Mouse (Mus musculus) lung, postnatal 14 days (tissue): ENCODE measurements at regions not wholly inside any gene's neighbourhood (a gene's known extent, or its start where the extent isn't known, plus 50 kb on each side); places are given as distances from the start of the nearest gene placed in this dataset.

Experiments used
- DNase-seq: peaks from one replicate; pipeline ENCODE4 v3.0.0; 2021

DNA sequence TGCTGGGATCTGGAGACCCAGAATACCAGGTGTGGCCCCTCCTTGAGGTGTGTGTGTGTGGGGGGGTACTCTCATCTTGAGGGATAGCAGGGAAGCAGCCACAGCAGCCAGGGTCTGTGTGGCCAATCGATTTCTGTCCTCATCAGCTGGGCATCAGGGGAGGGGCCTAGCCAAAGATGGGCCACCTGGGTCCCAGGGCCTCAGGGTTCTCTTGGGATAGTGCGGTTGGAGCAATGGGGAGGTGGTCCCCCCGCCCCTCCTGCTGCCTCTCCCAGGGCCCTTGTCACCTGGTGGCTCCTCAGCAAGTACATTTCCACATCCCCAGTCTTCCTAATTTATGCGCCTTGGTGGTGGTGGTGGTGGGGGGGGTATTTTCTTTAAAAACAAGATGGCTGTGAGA is 55.4 kb downstream of the Uncx start:
- no peak for DNase-seq

DNA sequence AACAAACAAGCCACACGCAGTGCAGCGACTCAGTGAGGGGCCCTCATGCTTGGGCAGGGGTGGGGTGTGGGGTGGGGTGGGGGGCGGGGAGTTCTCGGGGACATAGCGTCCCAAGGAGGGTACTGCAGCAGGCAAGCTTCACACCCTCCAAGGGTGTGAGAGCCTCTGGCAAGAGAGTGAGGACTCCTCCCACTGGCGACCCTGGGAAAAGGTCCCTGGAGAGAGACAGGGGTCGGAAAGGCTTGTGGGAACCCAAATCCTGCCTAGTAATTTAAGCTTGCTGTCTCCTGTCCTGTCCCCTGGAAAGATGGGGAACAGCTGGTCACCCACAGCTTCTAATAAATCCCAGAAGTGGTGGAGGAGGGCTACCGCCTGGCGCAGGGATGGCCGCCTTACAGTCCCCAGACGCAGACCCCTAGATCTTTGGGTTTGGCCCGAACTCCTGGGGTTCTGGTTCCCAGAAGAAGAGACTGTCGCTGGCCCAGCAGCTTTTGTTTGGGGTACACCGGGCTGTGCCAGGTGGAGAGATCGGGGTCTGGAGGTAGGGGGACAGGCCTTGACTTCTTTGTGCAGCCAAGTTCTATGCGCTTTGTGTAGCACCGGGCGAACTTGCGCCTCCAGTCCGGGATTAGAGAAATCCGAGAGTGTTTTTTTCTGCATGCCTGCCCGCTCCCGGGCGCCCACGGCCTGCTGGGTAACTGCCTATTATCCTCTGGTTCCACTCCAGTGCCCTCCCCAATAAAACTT is 56.1 kb downstream of the Uncx start:
- peak; percentile 11 for DNase-seq

DNA sequence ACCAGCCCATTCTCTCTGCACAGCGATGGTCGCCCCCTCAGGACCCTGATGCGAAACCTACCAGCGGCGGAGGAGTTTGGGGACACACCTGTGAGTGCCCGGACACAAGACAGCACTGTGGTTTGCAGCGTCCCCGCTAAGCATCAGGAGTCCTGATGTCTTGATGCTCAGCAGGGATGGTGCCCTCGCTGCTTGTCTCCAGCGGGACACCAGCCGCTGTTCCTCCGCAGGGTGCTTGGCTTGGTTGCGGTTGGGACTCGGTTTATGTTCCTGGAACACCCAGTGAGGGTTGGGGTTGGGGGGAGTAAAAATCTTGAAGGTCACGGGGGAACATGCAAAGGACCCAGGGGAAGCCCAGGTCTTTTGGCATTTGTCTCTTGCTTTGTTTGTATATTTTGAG is 56.9 kb downstream of the Uncx start:
- DNase-seq: no peak

DNA sequence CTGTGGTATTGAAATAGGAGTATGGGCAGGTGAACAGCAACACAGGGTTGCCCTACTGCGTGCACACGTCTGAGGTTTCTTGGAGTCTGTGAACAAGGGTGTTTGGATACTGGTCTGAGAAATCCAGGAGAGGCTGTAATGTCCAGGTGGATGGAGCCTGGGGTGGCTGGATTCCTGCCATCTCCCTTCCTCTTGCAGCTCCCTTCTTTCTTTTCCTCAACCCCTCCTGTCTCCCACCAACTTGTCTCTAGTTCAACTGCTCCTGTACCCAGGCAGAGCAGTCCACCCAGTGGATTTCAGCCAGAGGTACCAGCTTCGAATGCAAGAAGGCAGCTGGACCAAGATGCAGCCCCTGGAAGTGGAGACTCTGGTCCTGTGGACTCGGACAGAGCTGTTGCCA is 59.6 kb downstream of the Uncx start:
- no peak for DNase-seq

DNA sequence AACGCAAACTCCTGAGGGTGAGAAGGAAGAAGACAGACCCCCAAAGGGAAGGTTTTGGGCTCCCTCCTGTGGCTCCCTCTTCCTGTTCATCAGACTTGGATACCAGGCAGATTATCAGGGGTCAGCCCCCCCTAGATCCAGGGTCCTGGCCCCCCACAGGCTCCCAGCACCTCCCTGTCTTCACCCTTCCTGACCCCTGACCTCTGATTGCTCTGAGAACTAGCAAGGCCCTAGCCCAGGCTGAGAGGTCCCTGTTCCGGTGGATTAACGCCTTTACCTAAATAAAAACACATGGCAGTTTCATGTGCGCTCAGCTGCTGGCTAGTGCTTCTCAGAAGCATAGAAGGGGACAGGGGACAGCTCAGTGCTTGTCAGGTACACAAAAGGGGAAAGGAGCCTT is 60.2 kb downstream of the Uncx start:
- DNase-seq: no peak

DNA sequence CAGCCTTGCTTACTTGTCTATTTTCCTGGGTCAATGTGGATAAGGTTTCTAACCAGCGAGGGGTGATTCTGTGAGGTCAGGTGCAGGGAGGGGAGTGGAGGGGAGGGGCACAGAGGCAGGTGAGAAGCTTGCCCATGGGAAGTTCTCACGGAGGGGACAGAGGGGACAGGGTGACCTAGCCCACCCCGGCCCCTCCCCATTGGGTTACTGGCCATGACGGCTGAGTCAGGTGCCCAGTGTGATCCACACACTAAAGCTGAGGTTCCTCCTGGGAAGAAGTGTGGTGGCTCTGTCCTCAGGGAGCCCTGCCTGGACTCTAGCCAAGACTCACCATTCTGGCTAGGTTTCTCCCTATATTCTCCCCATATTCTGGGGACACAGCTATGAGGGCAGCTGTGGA is 61.0 kb downstream of the Uncx start:
- DNase-seq: no peak

DNA sequence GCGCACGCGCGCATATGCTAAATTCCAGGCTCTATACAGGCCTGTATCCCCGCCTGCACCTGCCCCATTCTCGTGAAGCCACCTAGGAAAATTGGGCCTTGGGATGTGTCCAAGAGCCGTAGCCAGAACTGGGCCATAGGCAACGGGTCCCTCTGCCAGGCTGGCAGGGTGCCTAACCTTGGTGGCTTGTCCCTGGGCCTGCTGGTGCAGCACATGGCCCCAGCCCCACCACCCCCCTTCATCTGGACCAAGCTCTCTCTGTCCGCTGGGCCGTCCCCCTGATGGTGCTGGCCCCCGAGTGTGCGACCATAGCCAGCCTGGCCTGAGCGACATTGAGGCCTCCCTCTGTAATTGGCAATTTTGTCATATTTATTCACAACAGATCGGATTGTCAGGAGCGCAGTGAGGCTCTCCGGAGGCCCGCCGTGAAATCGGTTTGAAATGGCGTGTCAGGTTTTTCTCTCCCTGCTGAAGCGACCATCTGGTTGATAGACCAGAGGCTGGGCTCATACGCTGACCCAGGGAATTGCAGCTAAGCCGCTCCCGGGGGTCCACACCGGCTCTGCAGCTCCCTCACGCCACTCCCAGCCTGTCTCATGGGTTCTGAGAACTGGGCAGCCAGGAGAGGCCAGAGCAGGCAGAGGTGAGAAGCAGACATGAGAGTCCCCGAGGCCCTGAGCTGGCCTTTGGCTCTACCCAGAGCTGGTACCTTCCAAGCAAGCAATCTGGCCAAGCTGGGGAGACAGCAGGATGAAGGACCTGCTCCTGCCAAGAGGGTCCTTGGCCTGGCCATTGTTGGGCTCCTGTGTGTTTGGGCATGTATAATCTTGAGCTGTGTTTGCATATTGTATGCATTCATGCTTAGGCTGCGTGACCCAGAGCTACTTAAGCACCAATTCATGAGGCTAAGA is 67.6 kb downstream of the Uncx start:
- DNase-seq: no peak

DNA sequence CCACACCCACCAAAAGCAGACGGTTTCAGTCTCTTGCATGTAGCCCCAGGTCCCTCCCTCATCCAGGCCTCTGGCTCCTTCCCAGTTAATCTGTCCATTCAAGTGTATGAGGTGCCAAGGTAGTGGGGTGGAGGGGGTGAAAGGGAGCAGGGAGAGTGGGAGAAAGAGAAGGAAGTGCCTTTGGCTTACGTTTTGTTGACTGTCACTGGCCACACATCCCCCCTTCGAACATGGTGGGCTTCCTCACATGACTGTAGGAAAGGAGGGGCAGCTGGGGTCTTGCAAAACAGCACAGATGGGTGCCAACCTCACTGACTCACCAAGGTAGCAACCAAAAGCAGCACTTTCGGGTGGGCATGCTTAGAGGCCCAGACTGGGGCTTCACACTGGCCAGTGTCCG is 68.9 kb downstream of the Uncx start:
- DNase-seq: no peak

DNA sequence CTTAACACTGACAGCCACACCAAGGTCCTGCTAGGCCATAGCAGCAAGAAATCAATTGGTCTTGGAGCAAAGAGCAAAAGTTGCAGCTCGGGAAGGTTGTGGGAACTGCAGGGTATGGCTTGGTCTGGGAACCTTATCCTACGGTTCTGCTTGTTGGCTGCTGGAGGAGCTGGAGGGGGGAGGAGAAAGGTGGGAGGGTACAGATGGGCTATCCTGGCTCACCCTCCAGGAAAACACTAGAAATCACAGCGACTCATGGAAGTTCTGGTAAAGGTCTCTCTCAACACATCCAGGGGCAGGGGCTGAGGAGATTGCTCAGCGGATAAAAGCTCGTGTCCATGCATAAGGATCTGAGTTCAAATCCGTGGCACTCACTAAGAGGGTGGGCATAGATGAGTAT is 69.4 kb downstream of the Uncx start:
- no peak for DNase-seq

DNA sequence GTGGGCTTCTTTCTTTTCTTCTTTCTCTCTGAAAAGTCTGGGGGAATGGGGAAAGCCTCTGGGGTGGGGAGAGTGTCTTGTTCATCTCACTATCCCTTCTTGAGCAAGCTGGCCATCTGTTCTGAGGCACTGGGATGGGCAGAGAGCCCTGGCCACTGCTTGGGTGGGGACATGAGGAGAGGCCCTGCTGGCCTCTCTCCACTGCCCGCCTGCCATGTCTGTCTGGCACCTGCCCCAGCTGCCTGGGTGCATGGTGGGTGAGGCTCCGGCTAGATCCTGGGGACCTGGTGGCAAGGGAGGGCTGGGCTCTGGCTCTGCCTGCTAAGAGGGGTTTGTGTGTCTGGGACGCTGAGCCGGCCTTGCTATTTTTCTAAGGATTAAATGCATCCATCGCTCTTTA is 70.3 kb downstream of the Uncx start:
- DNase-seq: no peak

DNA sequence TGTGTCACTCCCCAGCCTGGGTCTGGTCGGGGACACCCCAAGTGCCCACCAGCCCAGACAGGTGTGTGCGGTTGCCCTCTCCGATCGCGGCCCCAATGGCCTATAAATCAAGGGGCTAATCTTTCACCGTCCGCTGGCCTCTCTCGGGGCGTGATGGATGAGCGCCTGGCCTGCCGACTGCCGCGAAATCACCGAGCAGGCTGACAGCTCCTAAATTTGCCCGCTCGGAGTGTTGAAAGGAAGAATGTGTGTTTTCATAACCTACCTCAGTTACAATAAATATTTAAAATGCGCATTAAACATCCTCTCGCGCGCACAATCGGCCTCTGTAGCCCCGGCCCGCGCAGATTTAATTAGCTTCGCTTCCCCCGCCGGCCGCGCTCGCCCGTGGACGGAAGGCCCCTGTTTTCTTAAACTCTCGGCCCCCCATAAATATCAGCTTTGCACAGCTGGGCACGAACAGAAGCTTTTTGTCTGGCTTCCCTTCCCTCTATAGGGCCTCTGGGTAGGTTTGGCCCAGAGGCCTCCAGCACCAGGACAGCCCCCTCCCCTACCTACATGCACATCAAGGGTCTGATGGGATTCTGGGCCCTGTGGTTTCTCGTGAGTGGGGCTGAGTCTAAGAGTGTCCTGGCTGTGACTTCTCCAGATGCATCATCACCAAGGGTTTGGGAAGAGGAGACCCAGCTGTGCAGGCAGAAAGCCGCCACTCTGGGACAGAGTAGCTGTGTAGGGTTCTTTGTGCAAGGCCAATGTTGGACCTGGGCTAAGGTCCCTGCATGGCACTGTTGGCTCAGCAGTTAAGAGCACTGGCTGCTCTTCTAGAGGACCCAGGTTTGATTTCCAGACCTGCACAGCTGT is 76.2 kb downstream of the Uncx start:
- DNase-seq: no peak

DNA sequence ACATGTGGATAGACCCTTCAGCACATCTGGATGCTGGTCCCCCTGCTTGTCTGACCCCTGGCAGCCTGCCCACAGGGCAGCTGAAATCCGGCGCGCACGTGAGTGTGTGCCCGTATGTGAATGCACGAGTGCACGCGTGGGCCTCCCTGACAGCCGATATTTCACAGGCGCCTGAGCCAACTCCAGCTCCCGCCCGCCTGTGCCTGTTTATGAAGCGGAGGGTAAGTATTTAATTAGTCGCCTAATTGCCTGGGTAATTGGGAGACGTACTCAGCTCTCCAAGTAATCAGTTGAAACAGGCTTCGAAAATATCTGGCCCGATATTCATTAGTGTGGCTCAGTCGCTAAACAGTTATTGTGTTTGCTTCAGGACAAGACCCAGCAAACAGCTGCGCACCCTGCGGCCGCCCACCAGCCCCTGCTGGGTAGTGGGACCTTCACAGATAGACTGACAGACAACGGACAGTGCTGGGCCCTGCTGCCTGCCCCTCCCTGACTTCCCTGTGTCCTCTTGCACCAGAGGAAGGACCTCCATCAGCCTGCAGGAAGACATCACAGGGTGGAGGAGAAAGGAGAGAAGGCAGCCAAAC is 82.7 kb downstream of the Uncx start:
- no peak for DNase-seq

DNA sequence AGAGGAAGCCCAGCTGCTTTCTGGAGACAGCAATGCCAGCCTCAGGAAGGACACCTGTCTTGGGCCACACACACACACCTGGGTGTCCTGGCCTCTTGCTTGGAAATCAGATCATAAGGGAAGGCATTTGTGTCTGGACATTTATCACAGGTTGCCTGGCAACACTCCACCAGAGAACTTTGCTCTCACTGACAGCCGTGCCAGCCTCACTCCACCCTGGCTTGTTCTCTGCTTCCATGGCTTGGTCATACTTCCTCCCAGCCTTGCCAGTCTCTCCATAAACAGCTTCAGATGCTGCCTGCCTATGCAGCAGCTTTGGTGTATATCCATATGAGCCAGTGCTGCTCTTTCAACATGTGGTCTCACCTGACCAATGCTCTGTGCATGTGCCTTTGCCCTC is 84.3 kb downstream of the Uncx start:
- DNase-seq: no peak

DNA sequence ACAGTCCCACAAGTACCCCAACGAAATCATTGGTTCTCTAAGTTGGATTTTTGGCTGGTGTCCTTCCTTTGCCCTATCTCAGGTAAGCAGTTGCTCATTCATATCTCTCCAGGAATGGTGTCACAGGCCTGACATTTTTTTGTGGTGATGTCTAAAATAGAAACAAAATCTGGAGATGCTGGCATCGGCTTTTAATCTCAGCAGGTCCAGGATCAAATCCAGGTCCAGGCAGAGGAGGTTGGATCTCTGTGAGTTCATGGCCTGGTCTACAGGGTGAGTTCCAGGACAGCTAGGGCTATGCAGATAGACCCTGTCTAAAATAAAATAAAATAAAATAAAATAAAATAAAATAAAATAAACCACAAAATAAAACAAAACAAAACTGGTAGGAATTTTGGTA is 93.7 kb downstream of the Uncx start:
- DNase-seq: no peak

DNA sequence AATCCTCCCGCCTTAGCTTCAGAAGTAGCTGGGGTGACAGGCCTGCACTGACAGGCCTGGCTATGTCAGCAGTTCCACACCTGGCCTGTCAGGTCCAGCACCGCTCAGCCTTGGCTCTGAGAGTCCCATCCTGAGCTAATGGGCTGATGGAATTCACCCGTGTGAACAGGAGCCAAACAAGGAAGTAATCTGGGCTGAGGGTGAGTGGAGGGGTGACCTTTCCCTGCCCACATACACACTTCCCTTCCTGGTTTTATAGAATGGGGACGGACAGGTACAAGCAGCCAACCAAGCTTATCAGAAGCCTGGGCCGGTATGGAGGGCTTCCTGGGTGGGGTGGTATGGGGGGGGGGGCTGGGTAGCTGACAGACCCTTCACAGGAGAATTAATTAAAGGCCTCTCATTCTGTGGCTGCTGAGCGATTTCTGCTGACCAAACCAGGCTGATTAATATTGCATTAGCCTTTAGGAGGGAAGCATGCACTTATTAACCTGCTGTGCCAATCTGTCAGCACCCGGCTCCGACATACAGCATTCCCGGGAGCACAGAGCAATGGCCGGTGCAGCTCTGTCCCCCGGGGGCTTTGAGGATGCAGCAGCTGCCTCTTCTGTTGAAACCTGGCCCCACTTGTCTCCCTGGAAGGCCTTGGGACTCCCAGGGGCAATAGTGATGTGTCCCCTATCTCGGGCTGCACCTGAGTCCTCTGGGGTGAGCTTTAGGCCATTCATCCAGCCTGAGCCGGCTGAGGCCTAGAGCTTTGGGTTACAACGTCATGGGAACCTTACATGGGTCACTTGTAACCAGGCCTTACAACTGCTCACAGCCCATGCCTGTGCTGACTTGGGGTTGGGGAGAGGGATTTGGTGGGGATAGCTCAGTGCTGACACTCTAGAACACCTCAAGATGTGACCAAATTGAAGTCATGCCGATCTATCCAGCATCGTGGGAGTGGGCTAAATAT is 95.2 kb downstream of the Micall2 start:
- DNase-seq: no peak

DNA sequence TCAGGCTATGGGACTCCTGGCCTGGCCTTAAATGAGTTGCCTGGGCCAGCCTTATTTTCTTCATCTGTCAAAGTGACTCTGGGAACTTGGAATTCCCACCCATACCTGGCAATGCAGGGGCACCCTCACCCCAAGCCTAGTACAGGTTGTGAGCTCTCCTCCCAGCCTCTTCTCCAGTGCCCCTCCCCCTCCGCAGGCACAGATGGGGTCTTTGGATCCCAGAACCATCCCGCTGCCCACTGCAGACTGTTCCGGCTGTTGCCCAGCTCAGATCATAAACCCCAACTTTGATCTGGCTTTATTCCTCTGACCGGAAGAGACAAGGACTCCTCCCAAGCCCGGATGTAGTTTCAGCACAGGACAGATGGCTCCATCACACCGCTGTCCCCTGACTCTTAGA is 91.3 kb downstream of the Micall2 start:
- DNase-seq: no peak

DNA sequence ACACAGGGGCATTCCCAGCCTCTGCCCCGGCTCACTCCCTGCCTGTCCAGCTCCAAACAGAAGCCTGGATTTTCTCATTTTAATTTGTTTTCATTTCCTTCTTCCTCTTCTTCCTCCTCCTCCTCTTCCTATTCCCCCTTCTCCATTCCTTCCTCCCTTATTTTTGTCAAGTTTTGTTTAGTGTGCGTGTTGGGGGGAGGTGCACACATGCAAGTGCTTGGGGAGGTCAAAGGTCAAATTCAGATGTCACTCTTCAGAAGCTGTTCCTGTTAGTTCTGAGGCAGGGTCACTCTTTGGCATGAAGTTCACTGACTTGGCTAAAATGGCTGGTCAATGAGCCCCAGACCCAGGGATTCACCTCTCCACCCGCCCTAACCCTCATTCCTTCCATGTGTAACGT is 85.1 kb downstream of the Micall2 start:
- no peak for DNase-seq
